Mouse (Mus musculus): Measurements from ENCODE around the gene Ift46. TPM values are rescaled to one million over a fixed set of nuclear protein-coding genes. Genes with fewer than 3 reads are reported as not detected.

The Ift46 gene
- 51.0 and 58.8 TPM in 2 replicates for polyA plus RNA-seq (2012; rRNA removed)

DNA sequence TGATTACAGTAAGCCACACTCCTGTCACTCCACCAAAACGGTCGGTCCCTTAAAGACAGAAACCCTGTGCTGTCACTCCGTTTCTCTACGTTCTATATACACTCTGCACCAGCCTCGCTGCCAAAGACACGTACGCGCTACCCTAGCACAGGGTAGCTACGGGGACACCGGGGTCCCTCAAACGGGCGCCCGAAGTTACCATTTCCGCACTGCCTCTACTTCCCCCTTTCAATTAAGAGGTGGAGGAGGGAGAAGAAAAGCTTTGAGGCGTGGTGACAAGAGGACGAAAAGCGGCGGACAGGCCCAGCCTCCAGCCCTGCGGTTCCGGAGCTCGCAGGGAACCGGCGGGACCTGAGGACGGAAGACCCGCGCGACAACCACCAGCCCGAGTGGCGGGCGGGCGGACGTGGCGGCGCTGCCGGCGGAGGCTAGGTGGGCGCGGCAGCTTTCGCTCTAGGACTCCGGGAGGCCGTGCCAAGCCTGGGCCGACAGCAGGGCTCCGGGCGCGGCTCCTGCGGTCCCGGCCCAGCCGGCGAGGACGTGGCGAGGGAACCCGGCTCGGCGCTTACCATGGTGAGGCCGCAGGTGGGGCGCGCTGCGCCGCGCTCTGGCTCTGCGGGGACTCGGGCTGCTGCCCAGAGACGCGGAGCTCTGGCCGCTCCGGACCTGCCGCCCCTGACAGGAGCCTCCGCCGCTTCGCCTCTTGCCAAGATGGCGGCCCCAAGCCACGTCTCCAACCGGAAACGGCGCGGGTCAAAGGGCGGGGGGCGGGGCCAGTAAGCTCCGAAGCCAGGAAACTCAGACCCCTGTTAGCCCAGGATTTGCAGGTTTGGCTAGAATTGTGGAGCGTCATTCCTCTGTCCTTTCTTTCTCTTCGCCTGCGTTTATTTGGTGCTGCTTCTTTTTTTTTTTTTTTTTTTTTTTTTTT, at the start of gene Ift46, which contains the start of gene Arcn1:
Gene Ift46 (plus strand): TSS at position 808 of the 928 bp plus-strand sequence.
Gene Arcn1 (minus strand): TSS at position 745 of the 928 bp plus-strand sequence.
- TF ChIP-seq POLR2A (IDR thresholded peaks at IDR 0.05; ENCODE audit: low read depth, low read length) (peak; percentile 77), CTCF (conservative IDR thresholded peaks at IDR 0.05; ENCODE audit: insufficient read depth, insufficient read length, low read depth, low read length) (no peak)
- under 1% methylated on average over 82 of the region's 82 CpGs for WGBS

DNA sequence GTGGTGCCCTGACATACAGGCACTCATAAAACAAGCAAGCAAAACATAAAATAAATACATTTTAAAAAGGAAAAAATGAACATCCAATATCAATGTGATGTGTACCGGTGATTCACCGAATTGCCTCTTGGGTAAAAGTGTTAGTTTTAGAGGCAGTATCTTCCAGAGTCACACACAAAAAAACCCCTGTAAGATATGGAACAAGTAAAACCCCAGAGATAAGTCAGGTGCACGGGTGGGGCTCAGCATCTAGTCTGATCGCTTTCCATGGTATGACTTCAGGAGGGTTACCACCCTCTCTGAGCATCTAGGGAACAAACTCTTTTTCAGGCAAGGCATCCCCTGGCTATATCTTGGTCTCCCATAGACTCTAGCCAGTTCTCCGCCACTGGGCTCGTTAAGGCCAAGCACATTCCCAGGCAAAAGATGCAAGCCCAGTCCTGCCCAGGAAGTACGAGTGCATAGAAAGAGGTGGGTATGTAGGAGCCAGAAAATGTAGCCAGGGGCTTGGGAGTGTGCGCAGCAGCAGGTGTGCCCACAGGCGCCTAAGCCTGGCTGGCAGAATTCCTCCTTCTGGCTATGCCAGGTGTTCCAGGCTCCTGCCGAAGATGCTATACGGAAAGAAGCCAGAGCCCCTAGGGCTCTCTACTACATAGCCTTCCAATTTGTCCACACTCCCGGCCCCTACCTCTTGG, 48.6 kb upstream of the Ift46 start:
- WGBS = 87% methylated on average over 12 of the region's 12 CpGs
- no peak for DNase-seq
- H3K27me3 ChIP-seq (replicated peaks; ENCODE audit: control insufficient read depth, insufficient read depth, low read length) = no peaks in the 10 kb centered on the region
- no peak overlapping the region for H3K27ac ChIP-seq (ENCODE audit: insufficient read depth, low read depth, low read length)
- peaks cover 24% of the 10 kb centered on the region for H3K4me1 ChIP-seq (ENCODE audit: control insufficient read depth, insufficient read depth, low read length)
- H3K36me3 ChIP-seq (ENCODE audit: control insufficient read depth, insufficient read depth, low read length) = no peaks in the 10 kb centered on the region
- H3K4me3 ChIP-seq (ENCODE audit: insufficient read depth, low read depth, low read length) = no peak overlapping the region
- TF ChIP-seq CTCF (conservative IDR thresholded peaks at IDR 0.05; ENCODE audit: insufficient read depth, insufficient read length, low read depth, low read length) (no peak), POLR2A (IDR thresholded peaks at IDR 0.05; ENCODE audit: low read depth, low read length) (no peak)

More for the DNA sequence above, at the start of gene Ift46, which contains the start of gene Arcn1:
- H3K27me3 ChIP-seq (replicated peaks; ENCODE audit: control insufficient read depth, insufficient read depth, low read length) = no peaks in the 10 kb centered on the region
- peak within 1 kb of the TSS; percentile 94 for H3K27ac ChIP-seq (ENCODE audit: insufficient read depth, low read depth, low read length)
- H3K36me3 ChIP-seq (ENCODE audit: control insufficient read depth, insufficient read depth, low read length) = no peaks in the 10 kb centered on the region
- H3K4me1 ChIP-seq (ENCODE audit: control insufficient read depth, insufficient read depth, low read length) = peaks cover 7% of the 10 kb centered on the region; the same call in 1 of the 2 replicates
- peak; percentile 87 for DNase-seq
- peak within 1 kb of the TSS; percentile 100 for H3K4me3 ChIP-seq (ENCODE audit: insufficient read depth, low read depth, low read length)

DNA sequence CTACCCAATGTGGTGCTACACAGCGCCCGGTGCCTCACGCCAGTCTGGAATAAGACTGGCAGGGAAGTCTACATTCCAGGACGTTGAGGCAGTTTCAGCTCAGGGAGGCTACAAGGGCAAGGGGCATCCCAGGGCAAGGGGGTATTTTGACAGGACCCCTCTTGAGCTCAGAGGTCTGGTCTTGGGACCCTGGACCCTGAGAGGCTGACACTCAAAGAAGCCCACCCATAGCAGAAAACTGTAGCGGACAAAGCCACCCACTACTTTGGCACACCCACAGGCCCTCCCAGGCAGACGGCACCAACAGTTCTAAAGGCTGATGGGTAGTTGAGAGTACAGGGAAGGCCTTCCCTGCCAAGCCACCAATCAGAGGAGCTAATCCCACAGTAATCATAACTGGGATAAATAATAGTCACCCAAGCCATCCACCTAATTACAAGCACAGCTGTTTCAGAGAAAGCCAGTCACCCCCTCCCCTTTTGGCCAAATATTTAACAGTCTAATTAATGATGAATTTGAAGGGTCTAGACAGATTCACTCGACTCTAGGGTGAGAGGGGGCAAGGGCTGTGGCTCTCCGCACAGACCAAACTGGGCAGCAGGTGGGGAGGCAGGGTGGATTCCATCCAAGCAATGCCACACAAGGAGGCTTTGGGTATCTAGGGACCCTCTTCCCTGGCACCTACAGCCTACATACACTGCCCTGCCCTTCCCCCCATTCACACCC, 47.9 kb upstream of the Ift46 start:
- TF ChIP-seq POLR2A (IDR thresholded peaks at IDR 0.05; ENCODE audit: low read depth, low read length) (no peak), CTCF (conservative IDR thresholded peaks at IDR 0.05; ENCODE audit: insufficient read depth, insufficient read length, low read depth, low read length) (no peak)
- Histone ChIP-seq H3K36me3 (ENCODE audit: control insufficient read depth, insufficient read depth, low read length) (no peaks in the 10 kb centered on the region), H3K27me3 (replicated peaks; ENCODE audit: control insufficient read depth, insufficient read depth, low read length) (no peaks in the 10 kb centered on the region), H3K27ac (ENCODE audit: insufficient read depth, low read depth, low read length) (no peak overlapping the region), H3K4me1 (ENCODE audit: control insufficient read depth, insufficient read depth, low read length) (peaks cover 24% of the 10 kb centered on the region), H3K4me3 (ENCODE audit: insufficient read depth, low read depth, low read length) (no peak overlapping the region)
- 72% methylated on average over 8 of the region's 8 CpGs for WGBS
- DNase-seq = no peak

DNA sequence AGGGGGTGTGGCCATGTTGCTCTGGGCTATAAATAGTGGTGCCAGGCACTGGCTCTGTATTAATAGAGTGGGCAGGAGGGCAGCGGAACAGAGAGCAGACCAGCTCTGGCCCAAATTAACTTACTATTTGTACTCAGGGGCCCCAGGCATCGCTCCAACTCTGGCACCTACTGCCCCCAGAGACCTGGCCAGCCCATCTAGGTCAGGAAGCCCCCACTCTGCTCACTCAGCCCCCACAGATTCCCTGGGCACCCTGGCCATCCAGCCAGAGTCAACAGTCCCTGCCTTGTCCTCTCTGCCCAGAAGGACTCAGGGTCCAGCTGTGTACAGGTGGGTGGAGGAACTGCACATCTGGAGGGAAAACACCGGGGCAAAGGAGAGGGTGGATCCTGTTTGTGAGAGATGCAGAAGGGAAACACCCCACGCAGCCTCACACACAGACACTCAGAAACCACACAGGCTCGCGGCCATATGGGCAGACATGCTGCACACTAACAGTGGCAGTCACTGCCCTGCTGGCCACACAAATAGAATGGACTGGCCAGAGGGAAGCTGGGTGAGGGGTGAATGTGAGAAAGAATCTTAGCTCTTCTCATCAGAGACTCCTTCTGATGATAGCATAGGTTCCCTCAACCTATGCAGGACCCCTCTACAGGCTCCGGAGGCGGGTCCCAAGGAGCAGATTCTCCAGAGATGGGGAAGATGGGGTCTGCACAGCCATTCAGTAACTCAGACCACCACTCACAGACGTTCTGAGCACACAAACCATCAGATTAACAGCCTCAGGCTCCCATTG, 47.2 kb upstream of the Ift46 start:
- H3K36me3 ChIP-seq (ENCODE audit: control insufficient read depth, insufficient read depth, low read length) = no peaks in the 10 kb centered on the region
- WGBS = 19% methylated on average over 9 of the region's 9 CpGs
- TF ChIP-seq CTCF (conservative IDR thresholded peaks at IDR 0.05; ENCODE audit: insufficient read depth, insufficient read length, low read depth, low read length) (no peak), POLR2A (IDR thresholded peaks at IDR 0.05; ENCODE audit: low read depth, low read length) (no peak)
- H3K4me3 ChIP-seq (ENCODE audit: insufficient read depth, low read depth, low read length) = peak overlapping the region; percentile 40
- peaks cover 24% of the 10 kb centered on the region for H3K4me1 ChIP-seq (ENCODE audit: control insufficient read depth, insufficient read depth, low read length)
- no peak for DNase-seq
- no peaks in the 10 kb centered on the region for H3K27me3 ChIP-seq (replicated peaks; ENCODE audit: control insufficient read depth, insufficient read depth, low read length)
- H3K27ac ChIP-seq (ENCODE audit: insufficient read depth, low read depth, low read length) = no peak overlapping the region

DNA sequence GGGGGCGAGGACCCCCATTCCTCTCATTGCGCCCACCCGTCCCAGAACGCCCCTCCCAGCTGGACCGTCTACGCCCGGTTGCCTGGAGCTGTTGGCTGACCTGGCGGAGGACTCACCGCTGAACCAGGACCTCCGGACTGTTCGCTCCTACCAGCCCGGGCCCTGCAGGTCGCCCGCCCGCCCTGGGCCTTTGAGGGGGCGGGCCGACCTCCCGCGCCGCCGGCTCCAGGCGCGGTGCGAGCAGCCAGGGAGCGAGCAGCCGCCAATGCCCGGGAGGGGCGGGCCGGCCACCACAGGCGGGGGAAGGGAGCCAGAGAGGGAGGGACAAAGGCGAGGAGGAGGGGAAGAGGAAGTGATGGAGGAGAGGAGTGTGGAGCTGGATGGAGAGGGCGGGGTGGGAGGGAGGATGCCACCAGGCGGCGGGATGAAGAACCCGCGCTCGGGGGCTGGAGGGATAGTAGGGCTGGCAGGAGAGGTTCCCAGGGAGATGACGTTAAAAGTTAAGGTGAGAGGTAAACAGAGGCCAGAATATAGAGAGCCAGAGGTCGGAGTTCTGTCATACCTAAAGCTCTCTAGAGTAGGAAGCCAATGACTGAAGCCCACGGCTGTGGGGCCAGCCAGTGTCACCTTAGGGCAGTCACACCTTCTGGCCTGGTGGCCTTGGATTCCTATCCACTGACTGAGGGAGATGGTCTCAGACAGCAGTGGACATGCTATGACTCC, 46.4 kb upstream of the Ift46 start:
- H3K4me3 ChIP-seq (ENCODE audit: insufficient read depth, low read depth, low read length) = peak overlapping the region; percentile 40
- DNase-seq = peak; percentile 95
- peaks cover 24% of the 10 kb centered on the region for H3K4me1 ChIP-seq (ENCODE audit: control insufficient read depth, insufficient read depth, low read length)
- no peaks in the 10 kb centered on the region for H3K27me3 ChIP-seq (replicated peaks; ENCODE audit: control insufficient read depth, insufficient read depth, low read length)
- WGBS = 3% methylated on average over 40 of the region's 40 CpGs
- TF ChIP-seq CTCF (conservative IDR thresholded peaks at IDR 0.05; ENCODE audit: insufficient read depth, insufficient read length, low read depth, low read length) (0 out of 2 replicates have a peak, but pooled peaks have one; percentile 6), POLR2A (IDR thresholded peaks at IDR 0.05; ENCODE audit: low read depth, low read length) (no peak)
- peak overlapping the region; percentile 11; the same call in 1 of the 2 replicates for H3K27ac ChIP-seq (ENCODE audit: insufficient read depth, low read depth, low read length)
- no peaks in the 10 kb centered on the region for H3K36me3 ChIP-seq (ENCODE audit: control insufficient read depth, insufficient read depth, low read length)

DNA sequence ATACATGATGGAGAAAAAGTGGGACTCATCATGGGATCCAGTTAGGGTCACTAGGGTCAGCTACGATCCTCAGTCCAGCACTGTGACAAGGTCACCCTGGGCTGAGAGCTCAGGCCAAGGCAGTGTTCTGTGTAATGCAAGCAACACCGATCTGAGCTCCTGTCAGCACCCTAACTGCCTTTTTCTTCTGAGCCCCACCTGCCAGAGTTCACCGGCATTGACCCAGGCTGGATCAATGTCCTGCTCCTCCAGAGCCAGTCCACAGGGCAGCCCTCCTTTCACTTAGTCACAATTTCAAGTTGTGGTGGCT, 45.9 kb upstream of the Ift46 start:
- Histone ChIP-seq H3K36me3 (ENCODE audit: control insufficient read depth, insufficient read depth, low read length) (no peaks in the 10 kb centered on the region), H3K4me1 (ENCODE audit: control insufficient read depth, insufficient read depth, low read length) (peaks cover 29% of the 10 kb centered on the region), H3K4me3 (ENCODE audit: insufficient read depth, low read depth, low read length) (no peak overlapping the region), H3K27me3 (replicated peaks; ENCODE audit: control insufficient read depth, insufficient read depth, low read length) (no peaks in the 10 kb centered on the region), H3K27ac (ENCODE audit: insufficient read depth, low read depth, low read length) (peak overlapping the region; percentile 11; the same call in 1 of the 2 replicates)
- TF ChIP-seq CTCF (conservative IDR thresholded peaks at IDR 0.05; ENCODE audit: insufficient read depth, insufficient read length, low read depth, low read length) (no peak), POLR2A (IDR thresholded peaks at IDR 0.05; ENCODE audit: low read depth, low read length) (no peak)
- DNase-seq = no peak
- 67% methylated on average over 3 of the region's 3 CpGs for WGBS
